Mouse (Mus musculus) frontal cortex, adult (tissue): Measurements from ENCODE around the gene Nos1.

Experiments
- ATAC-seq: cut with Nextera tagmentation; 2 replicates; pipeline ENCODE4 v1.9.2; 2017; ENCODE audit warnings: mild to moderate bottlenecking, moderate library complexity, mixed read lengths; ENCODE audit not compliant: low TSS enrichment

The Nos1 gene

GRCm38 (mm10) chr5:117955675-117956420, 175.0 kb downstream of the Nos1 start:
- no peak; the same call in 1 of the 2 replicates for ATAC-seq

- ATAC-seq: no peak
These were observed 183.9 kb downstream of the Nos1 start for GRCm38 (mm10) chr5:117964750-117965149.

GRCm38 (mm10) chr5:117966956-117967355, 186.1 kb downstream of the Nos1 start:
- no peak for ATAC-seq

DNA sequence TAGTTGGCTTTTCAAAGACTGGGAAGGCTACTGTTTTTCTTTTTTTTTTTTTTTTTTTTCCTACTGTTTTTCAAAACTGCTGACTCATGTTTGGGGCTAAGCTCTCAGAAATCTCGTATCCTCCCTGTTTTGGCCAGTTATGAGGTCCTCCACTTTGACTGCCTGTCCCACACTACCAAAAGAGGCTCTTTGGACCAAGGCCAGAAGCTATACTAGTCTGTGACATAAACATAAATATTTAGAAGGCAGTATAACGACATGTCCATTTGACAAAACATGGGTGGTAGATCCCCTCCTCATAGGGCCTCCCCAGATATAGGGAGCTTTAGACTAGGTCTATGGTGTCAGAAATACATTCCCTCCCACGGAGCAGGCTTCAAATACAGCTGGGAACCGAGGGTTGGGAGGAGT, 186.8 kb downstream of the Nos1 start:
- ATAC-seq: no peak

DNA sequence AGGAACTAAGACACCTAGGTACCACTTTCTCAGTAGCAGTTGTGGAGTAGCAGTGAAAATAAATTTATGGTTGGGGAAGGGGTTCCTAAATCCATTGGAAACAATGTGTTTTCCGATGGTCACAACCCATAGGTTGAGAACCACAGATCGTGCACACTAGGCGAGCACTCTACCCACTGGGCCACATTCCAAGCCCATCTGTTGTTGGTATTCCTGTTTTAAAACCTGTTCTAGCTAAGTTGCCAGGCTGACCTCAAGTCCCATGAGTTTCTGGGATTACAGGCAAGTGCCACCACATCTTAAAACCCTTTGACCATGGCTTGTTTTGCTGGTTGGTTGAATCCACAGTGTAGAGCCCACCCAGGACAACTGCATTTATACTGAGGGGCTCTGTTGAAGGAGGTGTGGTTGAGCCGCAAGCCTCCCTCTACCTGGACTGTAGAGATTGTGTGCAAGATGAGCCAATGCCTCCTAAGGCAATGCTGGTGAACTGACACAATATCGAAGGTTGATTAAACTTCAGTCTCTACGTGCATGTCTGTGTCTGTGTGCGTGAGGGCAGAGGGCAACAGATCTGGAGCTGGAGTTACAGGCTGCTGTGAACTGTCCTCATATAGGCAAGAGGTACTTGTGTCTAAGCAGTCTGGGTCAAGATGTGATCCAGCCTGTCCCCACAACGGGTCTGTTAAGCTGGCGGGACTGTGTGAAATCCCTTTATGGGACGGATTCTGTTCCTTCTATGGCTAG, 189.0 kb downstream of the Nos1 start:
- no peak for ATAC-seq

DNA sequence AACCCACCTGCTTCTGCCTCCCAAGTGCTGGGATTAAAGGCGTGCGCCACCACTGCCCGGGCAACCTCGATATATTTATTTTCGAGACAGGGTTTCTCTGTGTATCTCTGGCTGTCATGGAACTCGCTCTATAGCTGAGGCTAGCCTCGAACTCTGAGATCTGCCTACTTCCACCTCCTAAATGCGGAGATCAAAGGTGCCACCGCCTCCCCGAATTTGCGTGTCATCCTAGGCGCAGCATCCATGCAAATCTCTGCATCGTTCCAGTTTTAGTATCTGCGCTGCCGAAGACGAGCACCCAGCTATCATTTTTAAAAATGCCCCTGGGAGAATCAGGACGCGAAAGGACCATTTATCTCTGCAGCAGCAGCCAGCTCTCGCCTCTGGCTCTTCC, 195.4 kb downstream of the Nos1 start:
- no peak for ATAC-seq

GRCm38 (mm10) chr5:117976657-117977500, 196.0 kb downstream of the Nos1 start, which contains the start of gene Fbxo21:
Gene Fbxo21, plus strand, starts transcription at chr5:117976730.
- ATAC-seq: peak; percentile 84

DNA sequence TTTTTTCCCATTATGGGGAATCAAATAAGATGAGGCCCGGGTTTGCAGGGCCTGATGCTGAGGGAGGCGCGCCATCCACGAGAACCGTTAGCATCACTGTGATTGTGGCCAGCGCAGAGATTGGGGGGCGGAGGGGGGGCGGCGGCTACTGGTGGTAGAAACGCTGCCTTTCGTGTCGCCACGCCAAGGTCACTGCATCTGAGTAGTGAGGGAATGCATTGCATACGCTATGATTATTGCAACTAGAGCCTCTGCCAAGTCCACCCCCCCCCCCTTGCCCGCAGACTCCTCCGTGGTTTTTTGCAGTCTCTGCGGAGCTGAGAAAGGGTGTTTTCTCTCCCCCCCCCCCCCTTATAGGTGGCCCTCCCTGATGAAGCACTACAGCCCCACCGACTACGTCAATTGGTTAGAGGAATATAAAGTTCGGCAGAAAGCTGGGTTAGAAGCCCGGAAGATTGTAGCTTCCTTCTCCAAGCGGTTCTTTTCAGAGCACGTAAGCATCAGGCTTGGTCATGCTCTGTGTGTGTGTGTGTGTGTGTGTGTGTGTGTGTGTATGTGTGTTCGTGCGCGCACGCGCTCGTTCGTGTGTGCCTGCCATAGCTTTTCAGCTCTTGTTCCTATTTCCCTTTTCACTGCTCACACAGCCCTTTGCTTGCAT, 196.8 kb downstream of the Nos1 start:
- ATAC-seq: no peak

- ATAC-seq: no peak
These were observed 197.4 kb downstream of the Nos1 start for GRCm38 (mm10) chr5:117978159-117978697.

- no peak for ATAC-seq
These were observed 198.2 kb downstream of the Nos1 start for GRCm38 (mm10) chr5:117979082-117979481.

GRCm38 (mm10) chr5:117980921-117981320, 200.1 kb downstream of the Nos1 start:
- ATAC-seq: no peak

- ATAC-seq: no peak
These were observed 201.1 kb downstream of the Nos1 start for GRCm38 (mm10) chr5:117981943-117982342.

GRCm38 (mm10) chr5:117986327-117986726, 205.5 kb downstream of the Nos1 start:
- no peak for ATAC-seq

GRCm38 (mm10) chr5:117987891-117988290, 207.1 kb downstream of the Nos1 start:
- no peak for ATAC-seq

DNA sequence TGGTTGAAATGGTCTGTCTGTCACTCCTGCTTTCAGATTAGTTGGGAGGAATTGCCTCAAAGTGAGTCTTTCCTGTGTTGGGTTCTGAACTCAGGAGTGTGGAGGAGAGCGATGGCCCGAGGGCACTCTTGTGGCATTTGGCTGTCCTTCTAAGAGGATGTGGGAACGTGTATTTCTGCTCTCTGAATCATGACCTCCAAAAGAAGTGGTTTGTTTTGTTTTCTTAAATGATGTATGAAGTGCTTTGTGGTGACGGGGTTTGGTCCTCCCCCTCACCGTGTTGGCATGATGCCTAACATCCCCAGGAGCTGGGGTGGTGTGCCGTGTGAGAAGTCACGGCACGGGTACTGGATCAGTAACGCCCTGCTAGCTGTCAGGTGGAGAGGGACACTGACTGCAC, 207.5 kb downstream of the Nos1 start:
- no peak for ATAC-seq

- no peak for ATAC-seq
These were observed 208.9 kb downstream of the Nos1 start for GRCm38 (mm10) chr5:117989773-117990172.

DNA sequence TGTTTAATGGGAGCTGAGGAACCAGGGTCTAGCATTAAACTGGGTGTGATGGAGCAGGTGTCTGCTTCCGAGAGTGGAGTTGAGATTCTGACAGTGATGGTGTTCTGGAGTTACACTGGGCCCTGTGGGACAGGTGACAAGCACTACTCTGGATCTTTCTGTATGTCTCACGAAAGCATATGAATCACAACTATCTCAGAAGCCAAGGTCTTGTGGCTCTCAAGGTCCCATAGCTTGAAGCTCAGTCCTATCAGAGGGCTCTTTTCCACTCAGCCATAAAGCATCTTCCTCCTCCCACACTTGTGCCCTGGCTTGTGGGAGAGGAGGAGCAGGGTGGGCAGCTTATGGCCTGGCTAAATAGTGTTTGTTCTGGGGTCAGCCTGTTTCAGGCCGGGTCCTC, 210.1 kb downstream of the Nos1 start:
- no peak for ATAC-seq

- ATAC-seq: peak; percentile 50
These were observed 212.7 kb downstream of the Nos1 start for GRCm38 (mm10) chr5:117993550-117993949.

- no peak for ATAC-seq
These were observed 214.6 kb downstream of the Nos1 start for GRCm38 (mm10) chr5:117995372-117995901.

DNA sequence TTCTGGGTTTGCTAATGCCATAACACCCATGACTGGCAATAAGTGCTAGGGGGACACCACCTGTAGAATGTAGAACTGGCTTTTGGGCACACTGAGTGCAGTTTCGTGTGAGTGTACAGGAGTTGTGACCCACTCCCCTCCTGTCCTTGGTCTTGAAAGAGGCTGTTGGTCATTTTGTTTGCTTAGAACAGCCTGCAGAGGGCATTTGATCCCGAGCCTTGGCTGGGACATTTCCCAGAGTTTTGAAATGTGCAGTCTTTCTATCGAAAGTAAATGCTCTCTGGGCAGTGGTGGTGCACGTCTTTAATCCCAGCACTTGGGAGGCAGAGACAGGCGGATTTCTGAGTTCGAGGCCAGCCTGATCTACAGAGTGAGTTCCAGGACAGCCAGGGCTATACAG, 215.1 kb downstream of the Nos1 start:
- no peak for ATAC-seq

- no peak for ATAC-seq
These were observed 215.7 kb downstream of the Nos1 start for GRCm38 (mm10) chr5:117996581-117996980.
